Mouse (Mus musculus) G1E (cell line): ENCODE measurements around the gene Lgals4.

ENCODE experiments used
- CTCF ChIP-seq: IDR thresholded peaks from 2 replicates; pipeline ENCODE4 v1.5.1; 2012; ENCODE audit warnings: low read depth, low read length, inconsistent platforms, mixed read lengths
- GATA1 ChIP-seq: IDR thresholded peaks from 2 replicates; pipeline ENCODE4 v1.6.1; 2012; ENCODE audit warnings: borderline replicate concordance, low read length, inconsistent platforms, mixed read lengths
- GATA2 ChIP-seq: IDR thresholded peaks from 2 replicates; pipeline ENCODE4 v1.6.1; 2012; ENCODE audit warnings: low read depth, low read length, inconsistent platforms, borderline replicate concordance
- TAL1 ChIP-seq: conservative IDR thresholded peaks from 2 replicates; pipeline ENCODE4 v1.6.1; 2012; ENCODE audit warnings: low read depth, low read length, inconsistent platforms, mixed read lengths

GRCm38 (mm10) chr7:28864288-28864750, 30.7 kb downstream of the Lgals4 start:
- TF ChIP-seq CTCF (no peak), TAL1 (no peak), GATA1 (no peak), GATA2 (no peak)
